Mouse (Mus musculus): Measurements from ENCODE around the gene Gm37240. TPM values are rescaled to one million over a fixed set of nuclear protein-coding genes. Genes with fewer than 3 reads are reported as not detected.

The Gm37240 gene
- polyA plus RNA-seq, 1 experiment from 2014 or later, result 3.2 TPM

GRCm38 (mm10) chr3:84774246-84775066 lies 1112.9 kb downstream of the Gm37240 start:
- H3K9ac ChIP-seq (replicated peaks; ENCODE audit: low read length), result no peak overlapping the region
- no peak overlapping the region for H3K4me2 ChIP-seq (ENCODE audit: low read depth, low read length)
- H3K4me3 ChIP-seq (ENCODE audit: low read depth, low read length), result no peak overlapping the region
- WGBS, result 39% methylated on average over 8 of the region's 8 CpGs
- H3K27ac ChIP-seq (replicated peaks; ENCODE audit: low read depth, low read length), result no peak overlapping the region
- no peaks in the 10 kb centered on the region for H3K36me3 ChIP-seq (replicated peaks; ENCODE audit: control insufficient read depth, insufficient read depth, low read depth, low read length)
- no peaks in the 10 kb centered on the region for H3K27me3 ChIP-seq (ENCODE audit: control insufficient read depth, insufficient read depth, low read length)
- no peaks in the 10 kb centered on the region for H3K9me3 ChIP-seq (replicated peaks; ENCODE audit: control insufficient read depth, low read length)
- no peaks in the 10 kb centered on the region for H3K4me1 ChIP-seq (ENCODE audit: control insufficient read depth, insufficient read depth, low read length)
- ATAC-seq (replicated peaks; ENCODE audit: insufficient number of reproducible peaks, low FRiP score, low TSS enrichment, low read depth) (no peak), DNase-seq (ENCODE audit: low spot score) (peak; percentile 37)

GRCm38 (mm10) chr3:84771980-84772379 lies 1115.3 kb downstream of the Gm37240 start:
- no peak overlapping the region for H3K9ac ChIP-seq (replicated peaks; ENCODE audit: low read length)
- H3K4me3 ChIP-seq (ENCODE audit: low read depth, low read length), result no peak overlapping the region
- H3K27ac ChIP-seq (replicated peaks; ENCODE audit: low read depth, low read length), result no peak overlapping the region
- no peak for ATAC-seq (replicated peaks; ENCODE audit: insufficient number of reproducible peaks, low FRiP score, low TSS enrichment, low read depth)
- no peak for DNase-seq (ENCODE audit: low spot score)
- no peaks in the 10 kb centered on the region for H3K27me3 ChIP-seq (ENCODE audit: control insufficient read depth, insufficient read depth, low read length)
- H3K9me3 ChIP-seq (replicated peaks; ENCODE audit: control insufficient read depth, low read length), result no peaks in the 10 kb centered on the region
- H3K4me2 ChIP-seq (ENCODE audit: low read depth, low read length), result no peak overlapping the region
- H3K4me1 ChIP-seq (ENCODE audit: control insufficient read depth, insufficient read depth, low read length), result no peaks in the 10 kb centered on the region
- 64% methylated on average over 2 of the region's 2 CpGs for WGBS
- H3K36me3 ChIP-seq (replicated peaks; ENCODE audit: control insufficient read depth, insufficient read depth, low read depth, low read length), result no peaks in the 10 kb centered on the region

GRCm38 (mm10) chr3:84770518-84770917 lies 1116.8 kb downstream of the Gm37240 start:
- ATAC-seq (replicated peaks; ENCODE audit: insufficient number of reproducible peaks, low FRiP score, low TSS enrichment, low read depth), result no peak
- H3K27ac ChIP-seq (replicated peaks; ENCODE audit: low read depth, low read length), result no peak overlapping the region
- no peaks in the 10 kb centered on the region for H3K36me3 ChIP-seq (replicated peaks; ENCODE audit: control insufficient read depth, insufficient read depth, low read depth, low read length)
- H3K4me2 ChIP-seq (ENCODE audit: low read depth, low read length), result no peak overlapping the region
- no peaks in the 10 kb centered on the region for H3K27me3 ChIP-seq (ENCODE audit: control insufficient read depth, insufficient read depth, low read length)
- DNase-seq (ENCODE audit: low spot score), result no peak
- H3K9me3 ChIP-seq (replicated peaks; ENCODE audit: control insufficient read depth, low read length), result no peaks in the 10 kb centered on the region
- WGBS, result 86% methylated on average over 6 of the region's 6 CpGs
- no peak overlapping the region for H3K9ac ChIP-seq (replicated peaks; ENCODE audit: low read length)
- H3K4me3 ChIP-seq (ENCODE audit: low read depth, low read length), result no peak overlapping the region
- H3K4me1 ChIP-seq (ENCODE audit: control insufficient read depth, insufficient read depth, low read length), result no peaks in the 10 kb centered on the region

GRCm38 (mm10) chr3:84769411-84769810 lies 1117.9 kb downstream of the Gm37240 start:
- 82% methylated on average over 6 of the region's 6 CpGs for WGBS
- ATAC-seq (replicated peaks; ENCODE audit: insufficient number of reproducible peaks, low FRiP score, low TSS enrichment, low read depth) (no peak), DNase-seq (ENCODE audit: low spot score) (no peak)
- H3K4me3 ChIP-seq (ENCODE audit: low read depth, low read length), result no peak overlapping the region
- H3K27ac ChIP-seq (replicated peaks; ENCODE audit: low read depth, low read length), result no peak overlapping the region
- H3K9ac ChIP-seq (replicated peaks; ENCODE audit: low read length), result no peak overlapping the region
- no peaks in the 10 kb centered on the region for H3K9me3 ChIP-seq (replicated peaks; ENCODE audit: control insufficient read depth, low read length)
- no peaks in the 10 kb centered on the region for H3K4me1 ChIP-seq (ENCODE audit: control insufficient read depth, insufficient read depth, low read length)
- H3K4me2 ChIP-seq (ENCODE audit: low read depth, low read length), result no peak overlapping the region
- no peaks in the 10 kb centered on the region for H3K27me3 ChIP-seq (ENCODE audit: control insufficient read depth, insufficient read depth, low read length)
- H3K36me3 ChIP-seq (replicated peaks; ENCODE audit: control insufficient read depth, insufficient read depth, low read depth, low read length), result no peaks in the 10 kb centered on the region

- no peak overlapping the region for H3K4me3 ChIP-seq (ENCODE audit: low read depth, low read length)
- WGBS, result 85% methylated on average over 4 of the region's 4 CpGs
- no peak overlapping the region for H3K4me2 ChIP-seq (ENCODE audit: low read depth, low read length)
- ATAC-seq (replicated peaks; ENCODE audit: insufficient number of reproducible peaks, low FRiP score, low TSS enrichment, low read depth) (no peak), DNase-seq (ENCODE audit: low spot score) (no peak)
- H3K9ac ChIP-seq (replicated peaks; ENCODE audit: low read length), result no peak overlapping the region
- no peak overlapping the region for H3K27ac ChIP-seq (replicated peaks; ENCODE audit: low read depth, low read length)
- no peaks in the 10 kb centered on the region for H3K9me3 ChIP-seq (replicated peaks; ENCODE audit: control insufficient read depth, low read length)
- H3K36me3 ChIP-seq (replicated peaks; ENCODE audit: control insufficient read depth, insufficient read depth, low read depth, low read length), result no peaks in the 10 kb centered on the region
- no peaks in the 10 kb centered on the region for H3K4me1 ChIP-seq (ENCODE audit: control insufficient read depth, insufficient read depth, low read length)
- no peaks in the 10 kb centered on the region for H3K27me3 ChIP-seq (ENCODE audit: control insufficient read depth, insufficient read depth, low read length)
Measured at GRCm38 (mm10) chr3:84768940-84769339, 1118.4 kb downstream of the Gm37240 start.

GRCm38 (mm10) chr3:84753816-84754215 lies 1133.5 kb downstream of the Gm37240 start:
- Histone ChIP-seq H3K4me3 (ENCODE audit: low read depth, low read length) (no peak overlapping the region), H3K4me2 (ENCODE audit: low read depth, low read length) (no peak overlapping the region), H3K9ac (replicated peaks; ENCODE audit: low read length) (no peak overlapping the region), H3K36me3 (replicated peaks; ENCODE audit: control insufficient read depth, insufficient read depth, low read depth, low read length) (no peaks in the 10 kb centered on the region), H3K4me1 (ENCODE audit: control insufficient read depth, insufficient read depth, low read length) (no peaks in the 10 kb centered on the region), H3K27ac (replicated peaks; ENCODE audit: low read depth, low read length) (no peak overlapping the region), H3K27me3 (ENCODE audit: control insufficient read depth, insufficient read depth, low read length) (no peaks in the 10 kb centered on the region), H3K9me3 (replicated peaks; ENCODE audit: control insufficient read depth, low read length) (no peaks in the 10 kb centered on the region)
- no peak for ATAC-seq (replicated peaks; ENCODE audit: insufficient number of reproducible peaks, low FRiP score, low TSS enrichment, low read depth)
- 88% methylated on average over 2 of the region's 2 CpGs for WGBS
- no peak for DNase-seq (ENCODE audit: low spot score)

GRCm38 (mm10) chr3:84749222-84749621 lies 1138.1 kb downstream of the Gm37240 start:
- no peaks in the 10 kb centered on the region for H3K9me3 ChIP-seq (replicated peaks; ENCODE audit: control insufficient read depth, low read length)
- H3K27ac ChIP-seq (replicated peaks; ENCODE audit: low read depth, low read length), result no peak overlapping the region
- H3K4me1 ChIP-seq (ENCODE audit: control insufficient read depth, insufficient read depth, low read length), result no peaks in the 10 kb centered on the region
- DNase-seq (ENCODE audit: low spot score) (no peak), ATAC-seq (replicated peaks; ENCODE audit: insufficient number of reproducible peaks, low FRiP score, low TSS enrichment, low read depth) (no peak)
- no peaks in the 10 kb centered on the region for H3K36me3 ChIP-seq (replicated peaks; ENCODE audit: control insufficient read depth, insufficient read depth, low read depth, low read length)
- H3K27me3 ChIP-seq (ENCODE audit: control insufficient read depth, insufficient read depth, low read length), result no peaks in the 10 kb centered on the region
- H3K4me2 ChIP-seq (ENCODE audit: low read depth, low read length), result no peak overlapping the region
- H3K9ac ChIP-seq (replicated peaks; ENCODE audit: low read length), result no peak overlapping the region
- WGBS, result 69% methylated on average over 5 of the region's 5 CpGs
- no peak overlapping the region for H3K4me3 ChIP-seq (ENCODE audit: low read depth, low read length)

- DNase-seq (ENCODE audit: low spot score) (no peak), ATAC-seq (replicated peaks; ENCODE audit: insufficient number of reproducible peaks, low FRiP score, low TSS enrichment, low read depth) (no peak)
- H3K4me3 ChIP-seq (ENCODE audit: low read depth, low read length), result no peak overlapping the region
- no peaks in the 10 kb centered on the region for H3K36me3 ChIP-seq (replicated peaks; ENCODE audit: control insufficient read depth, insufficient read depth, low read depth, low read length)
- no peaks in the 10 kb centered on the region for H3K27me3 ChIP-seq (ENCODE audit: control insufficient read depth, insufficient read depth, low read length)
- 85% methylated on average over 5 of the region's 5 CpGs for WGBS
- no peaks in the 10 kb centered on the region for H3K4me1 ChIP-seq (ENCODE audit: control insufficient read depth, insufficient read depth, low read length)
- no peak overlapping the region for H3K4me2 ChIP-seq (ENCODE audit: low read depth, low read length)
- no peak overlapping the region for H3K27ac ChIP-seq (replicated peaks; ENCODE audit: low read depth, low read length)
- H3K9ac ChIP-seq (replicated peaks; ENCODE audit: low read length), result no peak overlapping the region
- no peaks in the 10 kb centered on the region for H3K9me3 ChIP-seq (replicated peaks; ENCODE audit: control insufficient read depth, low read length)
Measured at GRCm38 (mm10) chr3:84748139-84748538, 1139.2 kb downstream of the Gm37240 start.
